Mouse (Mus musculus): ENCODE data around the gene Adamts4.
A peak's percentile ranks its signal among the peaks of the same experiment; 100 is the strongest.
"Not testable (repeated sequence)": the region's sequence is repeated elsewhere in the genome, so short reads cannot be mapped to it uniquely, and the experiment has no call there.

Adamts4 gene

GRCm38 (mm10) chr1:171231844-171232243 is 18.4 kb upstream of the Adamts4 start:
- DNase-seq (ENCODE audit: low read depth): peak; percentile 96

- no peak for DNase-seq (ENCODE audit: low read depth)
These were observed 17.9 kb upstream of the Adamts4 start for GRCm38 (mm10) chr1:171232348-171232747.

GRCm38 (mm10) chr1:171232800-171233730 is 17.2 kb upstream of the Adamts4 start:
- peak; percentile 54 for DNase-seq (ENCODE audit: low read depth)

GRCm38 (mm10) chr1:171234126-171234525 is 16.1 kb upstream of the Adamts4 start, which contains the start of gene Fcer1g:
Gene Fcer1g, minus strand, starts transcription at chr1:171234365.
- peak; percentile 91 for DNase-seq (ENCODE audit: low read depth)

GRCm38 (mm10) chr1:171234538-171234937 is 15.7 kb upstream of the Adamts4 start:
- DNase-seq (ENCODE audit: low read depth): no peak

GRCm38 (mm10) chr1:171235791-171236190 is 14.4 kb upstream of the Adamts4 start:
- DNase-seq (ENCODE audit: low read depth): no peak

- DNase-seq (ENCODE audit: low read depth): no peak
These were observed 12.8 kb upstream of the Adamts4 start for GRCm38 (mm10) chr1:171237438-171237837.

- DNase-seq (ENCODE audit: low read depth): peak; percentile 68
These were observed 11.8 kb upstream of the Adamts4 start for GRCm38 (mm10) chr1:171238463-171238862.

GRCm38 (mm10) chr1:171239992-171240744 is 10.1 kb upstream of the Adamts4 start:
- no peak for DNase-seq (ENCODE audit: low read depth)

GRCm38 (mm10) chr1:171240911-171241310 is 9.3 kb upstream of the Adamts4 start:
- no peak for DNase-seq (ENCODE audit: low read depth)

GRCm38 (mm10) chr1:171241952-171242351 is 8.3 kb upstream of the Adamts4 start:
- DNase-seq (ENCODE audit: low read depth): not testable (repeated sequence)

GRCm38 (mm10) chr1:171245353-171245752 is 4.9 kb upstream of the Adamts4 start:
- DNase-seq (ENCODE audit: low read depth): no peak

- peak; percentile 99 for DNase-seq (ENCODE audit: low read depth)
These were observed 3.3 kb upstream of the Adamts4 start for GRCm38 (mm10) chr1:171246709-171247452.

GRCm38 (mm10) chr1:171247453-171247841 is 2.8 kb upstream of the Adamts4 start:
- DNase-seq (ENCODE audit: low read depth): no peak

- peak; percentile 44 for DNase-seq (ENCODE audit: low read depth)
These were observed 2.3 kb upstream of the Adamts4 start for GRCm38 (mm10) chr1:171247916-171248315.

- DNase-seq (ENCODE audit: low read depth): peak; percentile 65
These were observed 1.6 kb upstream of the Adamts4 start for GRCm38 (mm10) chr1:171248386-171249226.

GRCm38 (mm10) chr1:171250680-171251593 is 716 bp downstream of the Adamts4 start, which contains the start of gene Ndufs2:
Gene Ndufs2, minus strand, starts transcription at chr1:171251388.
- DNase-seq (ENCODE audit: low read depth): no peak

- DNase-seq (ENCODE audit: low read depth): no peak
These were observed 1.5 kb downstream of the Adamts4 start for GRCm38 (mm10) chr1:171251594-171252324.

GRCm38 (mm10) chr1:171252415-171252814 is 2.2 kb downstream of the Adamts4 start:
- DNase-seq (ENCODE audit: low read depth): no peak

All from 416B (cell line).